Mouse (Mus musculus): Measurements from ENCODE around the gene Cldn10.

- TF ChIP-seq CTCF (IDR thresholded peaks at IDR 0.05; ENCODE audit: extremely low read depth, insufficient read depth, insufficient read length, insufficient replicate concordance) (no peak), POLR2A (IDR thresholded peaks at IDR 0.05; ENCODE audit: low read depth, low read length) (no peak)
These were observed 38.0 kb upstream of the Cldn10 start for GRCm38 (mm10) chr14:118749715-118750114.

All from spleen, adult 2 months (tissue).